Mouse (Mus musculus) neural tube, embryonic 12.5 days (tissue): ENCODE data around the gene Cyb5b. TPM values are rescaled to one million over a fixed set of nuclear protein-coding genes. Genes with fewer than 3 reads are reported as not detected.

Experiments used
- ATAC-seq: fragments of 200-750 bp; cut with Nextera tagmentation; 2 replicates; pipeline ENCODE4 v1.8.0; 2017; ENCODE audit warnings: low read depth, mild to moderate bottlenecking, moderate TSS enrichment, moderate library complexity; ENCODE audit not compliant: low FRiP score
- H3K27ac ChIP-seq: fragments of 300-500 bp; sonication (generic); 2 replicates; pipeline ENCODE4 v1.5.1; 2016
- H3K27me3 ChIP-seq: fragments of 300-500 bp; sonication (generic); replicated peaks from 2 replicates; pipeline ENCODE4 v1.6.1; 2016; ENCODE audit warnings: mild to moderate bottlenecking
- H3K36me3 ChIP-seq: fragments of 300-500 bp; sonication (generic); 2 replicates; pipeline ENCODE4 v1.6.1; 2016; ENCODE audit warnings: mild to moderate bottlenecking
- H3K4me1 ChIP-seq: fragments of 300-500 bp; sonication (generic); 2 replicates; pipeline ENCODE4 v1.6.1; 2016
- H3K4me2 ChIP-seq: fragments of 300-500 bp; sonication (generic); replicated peaks from 2 replicates; pipeline ENCODE4 v1.6.1; 2016; ENCODE audit warnings: mild to moderate bottlenecking
- H3K4me3 ChIP-seq: fragments of 300-500 bp; sonication (generic); 2 replicates; pipeline ENCODE4 v1.5.1; 2016
- H3K9ac ChIP-seq: fragments of 300-500 bp; sonication (generic); 2 replicates; pipeline ENCODE4 v1.6.1; 2016; ENCODE audit warnings: mild to moderate bottlenecking
- H3K9me3 ChIP-seq: fragments of 300-500 bp; sonication (generic); 2 replicates; pipeline ENCODE4 v1.6.1; 2016; ENCODE audit warnings: mild to moderate bottlenecking
- WGBS: fragments of 180-500 bp; shearing (Covaris S2); methylation state at CpG from one replicate; pipeline ENCODE4 v1.1.7; 2016; 5-methylcytosine and 5-hydroxymethylcytosine counted together
- polyA plus RNA-seq: library from polyadenylated mRNA; unstranded; fragments of >200 nt; fragmentation: Nextera tagmentation; extraction: Ambion mirVana; gene quantifications from 2 replicates; pipeline ENCODE4 v1.2.1, GENCODE M21; 2016

The Cyb5b gene
- polyA plus RNA-seq, 1 experiment from 2014 or later = 132 TPM

DNA sequence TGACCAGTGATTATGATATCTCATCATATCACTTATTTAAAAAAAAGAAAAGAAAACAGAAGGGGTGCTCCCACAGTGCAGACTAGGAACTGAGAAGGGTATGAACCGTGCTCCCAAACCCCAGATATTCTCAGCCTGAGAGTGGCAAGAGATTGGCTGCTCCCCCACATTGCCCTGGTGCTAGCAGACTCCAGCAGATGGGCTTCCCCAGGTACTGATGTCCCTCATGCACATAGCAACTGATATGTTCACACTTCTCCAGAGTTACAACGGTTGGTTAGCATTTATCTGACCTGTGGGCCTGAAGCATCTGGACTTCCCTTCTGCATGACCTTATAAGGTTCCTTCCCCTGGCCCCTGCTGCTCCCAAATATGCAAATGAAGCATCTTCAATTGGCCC lies 68.6 kb downstream of the Cyb5b start:
- H3K27me3 ChIP-seq = no peaks in the 10 kb centered on the region
- no peak for ATAC-seq
- no peaks in the 10 kb centered on the region for H3K36me3 ChIP-seq
- H3K4me2 ChIP-seq = no peak overlapping the region
- no peaks in the 10 kb centered on the region for H3K9me3 ChIP-seq
- no peak overlapping the region for H3K27ac ChIP-seq
- H3K4me3 ChIP-seq = no peak overlapping the region
- WGBS = 86% methylated on average over 2 of the region's 2 CpGs
- no peak overlapping the region for H3K9ac ChIP-seq
- no peaks in the 10 kb centered on the region; the same call in 1 of the 2 replicates for H3K4me1 ChIP-seq

DNA sequence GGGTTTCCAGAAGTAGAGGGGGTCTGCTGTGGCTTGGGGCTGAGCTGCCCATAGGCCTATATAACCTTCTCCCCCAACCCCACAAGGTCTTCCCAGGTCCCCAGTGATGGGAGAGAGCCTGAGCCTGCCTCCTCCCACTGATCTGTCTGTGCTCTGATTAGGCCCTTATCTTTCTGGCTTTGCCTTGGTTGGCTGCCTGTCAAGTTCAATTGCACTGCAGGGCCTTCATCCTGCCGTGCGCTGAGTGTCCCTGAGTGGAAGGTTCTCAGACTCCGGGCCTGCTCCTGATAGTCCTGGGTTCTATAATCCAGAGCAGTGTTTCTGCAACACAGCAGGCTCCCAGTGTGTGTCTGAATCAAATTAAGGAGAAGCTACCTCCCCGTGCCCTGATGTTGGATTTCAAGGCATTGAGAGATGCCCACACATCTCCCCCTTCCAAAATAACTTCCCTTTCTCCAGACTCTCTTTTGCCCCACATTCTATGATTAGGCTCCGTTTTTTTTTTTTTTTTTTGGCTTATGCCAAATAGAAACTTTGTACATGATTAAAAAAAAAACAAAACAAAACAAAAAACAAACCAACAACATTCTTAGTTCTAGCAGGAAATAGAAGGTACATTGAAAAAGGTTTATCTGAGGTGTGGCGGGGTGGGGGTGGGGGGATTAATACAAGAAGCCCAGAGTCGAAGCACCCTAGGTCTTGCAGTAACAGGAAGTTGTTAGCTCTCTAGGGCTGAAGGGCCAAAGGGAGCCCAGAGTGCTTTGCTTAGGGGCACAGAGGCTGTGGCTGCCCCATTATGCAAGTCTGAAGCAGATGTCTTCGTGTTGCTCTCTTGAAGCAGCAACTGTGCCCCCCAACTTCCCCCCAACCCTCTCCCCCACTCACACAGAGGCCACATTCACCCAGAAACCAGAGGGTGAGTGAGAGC lies 71.7 kb downstream of the Cyb5b start:
- WGBS = 62% methylated on average over 8 of the region's 8 CpGs
- no peaks in the 10 kb centered on the region for H3K36me3 ChIP-seq
- H3K27ac ChIP-seq = no peak overlapping the region
- no peak overlapping the region for H3K4me3 ChIP-seq
- H3K9ac ChIP-seq = no peak overlapping the region
- H3K4me1 ChIP-seq = peaks cover 4% of the 10 kb centered on the region; the same call in 1 of the 2 replicates
- H3K9me3 ChIP-seq = no peaks in the 10 kb centered on the region
- no peak overlapping the region for H3K4me2 ChIP-seq
- ATAC-seq = no peak
- no peaks in the 10 kb centered on the region for H3K27me3 ChIP-seq

DNA sequence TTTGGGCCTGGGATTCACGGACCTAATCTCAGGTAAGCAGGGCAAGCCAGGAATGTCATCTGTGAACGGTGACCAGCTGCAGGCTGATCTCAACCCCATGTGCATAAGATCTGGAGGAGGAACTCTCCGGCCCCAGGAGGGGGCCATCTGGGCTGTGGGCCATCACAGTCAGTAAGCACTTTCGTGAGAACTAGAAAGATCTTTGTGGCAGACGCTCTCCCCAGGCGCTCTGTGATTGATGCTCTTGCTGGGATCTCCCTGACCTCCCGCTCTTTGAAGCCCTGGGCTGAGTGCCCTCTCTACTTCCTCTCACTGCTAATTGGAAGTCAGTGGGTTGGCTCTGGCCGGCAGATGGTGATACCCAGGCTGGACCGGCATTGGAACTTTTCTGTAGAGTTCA lies 75.7 kb downstream of the Cyb5b start:
- H3K27ac ChIP-seq = no peak overlapping the region
- no peak overlapping the region for H3K4me3 ChIP-seq
- no peaks in the 10 kb centered on the region for H3K36me3 ChIP-seq
- no peak overlapping the region for H3K9ac ChIP-seq
- H3K4me1 ChIP-seq = peaks cover 4% of the 10 kb centered on the region; the same call in 1 of the 2 replicates
- no peaks in the 10 kb centered on the region for H3K27me3 ChIP-seq
- 26% methylated on average over 9 of the region's 9 CpGs for WGBS
- H3K4me2 ChIP-seq = no peak overlapping the region
- no peaks in the 10 kb centered on the region for H3K9me3 ChIP-seq
- no peak for ATAC-seq

DNA sequence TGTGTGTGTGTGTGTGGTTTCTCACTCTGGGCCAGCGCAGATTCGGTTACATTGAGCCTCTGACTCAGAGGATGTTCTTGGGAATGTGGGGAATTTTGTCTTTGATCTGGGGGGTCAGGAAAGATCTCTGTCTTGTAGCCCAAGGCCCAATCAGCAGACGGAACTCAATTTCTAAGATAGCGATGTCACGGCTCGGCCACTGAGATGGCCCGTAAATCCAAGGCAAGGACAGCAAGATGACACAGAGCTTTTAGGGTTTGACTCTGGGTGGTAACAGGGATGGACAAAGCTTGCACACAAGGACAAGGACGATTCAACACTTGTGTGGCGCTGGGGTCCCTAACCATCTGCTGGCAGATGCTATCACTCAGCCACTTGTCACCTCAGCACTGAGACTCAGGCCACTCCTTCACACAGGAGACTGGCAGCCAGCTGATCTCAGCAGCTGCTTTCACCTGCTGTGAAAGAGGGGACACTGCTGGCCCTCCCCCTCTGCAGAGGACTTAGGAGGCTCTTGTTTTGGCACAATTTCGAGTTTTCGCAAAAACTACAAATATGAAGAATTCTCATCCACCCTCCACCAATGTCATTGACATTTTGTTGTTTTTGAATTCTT lies 76.7 kb downstream of the Cyb5b start:
- ATAC-seq = no peak
- no peaks in the 10 kb centered on the region for H3K27me3 ChIP-seq
- no peaks in the 10 kb centered on the region for H3K36me3 ChIP-seq
- H3K9ac ChIP-seq = no peak overlapping the region
- WGBS = 49% methylated on average over 11 of the region's 11 CpGs
- H3K27ac ChIP-seq = no peak overlapping the region
- H3K4me1 ChIP-seq = peaks cover 4% of the 10 kb centered on the region; the same call in 1 of the 2 replicates
- no peak overlapping the region for H3K4me3 ChIP-seq
- H3K4me2 ChIP-seq = no peak overlapping the region
- no peaks in the 10 kb centered on the region for H3K9me3 ChIP-seq

DNA sequence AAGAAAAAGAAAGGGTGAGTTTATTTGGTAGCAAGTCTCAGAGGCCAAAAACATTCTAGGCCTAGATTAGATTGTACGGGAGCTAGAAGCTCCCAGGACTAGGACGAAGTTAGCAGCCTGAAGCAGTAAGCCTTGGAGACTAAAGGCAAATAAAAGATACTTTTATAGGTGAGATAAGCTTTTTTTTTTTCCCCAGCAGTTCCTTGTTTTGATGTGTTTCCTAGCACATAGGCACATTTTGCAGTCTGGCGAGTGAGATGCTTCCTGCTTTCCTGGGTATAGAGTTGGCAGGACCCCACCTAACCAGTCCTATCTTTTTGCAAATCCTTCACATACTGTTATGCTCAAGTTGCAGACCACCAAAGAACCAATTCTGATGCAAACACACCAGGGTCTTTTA lies 82.8 kb downstream of the Cyb5b start:
- no peaks in the 10 kb centered on the region for H3K4me1 ChIP-seq
- H3K9ac ChIP-seq = no peak overlapping the region
- no peaks in the 10 kb centered on the region for H3K27me3 ChIP-seq
- no peak overlapping the region for H3K4me3 ChIP-seq
- no peak overlapping the region for H3K27ac ChIP-seq
- H3K36me3 ChIP-seq = no peaks in the 10 kb centered on the region
- 93% methylated on average over 3 of the region's 3 CpGs for WGBS
- ATAC-seq = no peak
- no peaks in the 10 kb centered on the region for H3K9me3 ChIP-seq
- H3K4me2 ChIP-seq = no peak overlapping the region

DNA sequence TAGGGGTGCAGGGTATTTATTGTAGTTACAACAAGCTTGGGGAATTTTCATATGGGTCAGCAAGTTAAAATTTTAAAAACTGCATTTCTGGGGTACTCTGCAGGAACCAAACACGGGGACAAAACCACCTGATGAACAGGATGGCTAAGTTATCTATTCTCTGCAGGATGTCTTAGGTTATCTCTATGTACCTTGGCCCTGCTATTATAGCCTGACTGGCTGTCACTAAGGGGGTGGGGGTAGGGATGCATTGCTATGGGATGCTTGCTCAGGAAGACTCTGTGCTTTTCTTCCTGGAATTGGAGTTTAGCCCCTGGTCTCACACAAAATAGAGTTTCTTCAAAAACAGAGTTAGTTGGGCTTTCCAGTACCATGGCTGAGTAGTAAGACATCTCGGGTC lies 83.3 kb downstream of the Cyb5b start:
- Histone ChIP-seq H3K4me2 (no peak overlapping the region), H3K4me1 (no peaks in the 10 kb centered on the region), H3K4me3 (no peak overlapping the region), H3K9ac (no peak overlapping the region), H3K36me3 (no peaks in the 10 kb centered on the region), H3K27ac (no peak overlapping the region), H3K27me3 (no peaks in the 10 kb centered on the region), H3K9me3 (no peaks in the 10 kb centered on the region)
- no peak for ATAC-seq
- 83% methylated on average over 2 of the region's 2 CpGs for WGBS

Other genes starting within 250 kb of the Cyb5b start
- gene Sntb2, start 214.9 kb upstream of the Cyb5b start, polyA plus RNA-seq = 9.6 TPM in 2 replicates
- 107 and 109 TPM in 2 replicates for gene Vps4a, start 119.4 kb upstream of the Cyb5b start, polyA plus RNA-seq
- 43.0 and 43.9 TPM in 2 replicates for gene Pdf, start 102.0 kb upstream of the Cyb5b start, polyA plus RNA-seq
- 47.1 and 51.3 TPM in 2 replicates for gene Cog8, start 94.0 kb upstream of the Cyb5b start, polyA plus RNA-seq
- gene Nip7, start 93.8 kb upstream of the Cyb5b start, polyA plus RNA-seq = 67.4 and 75.7 TPM in 2 replicates
- gene Tmed6, start 85.0 kb upstream of the Cyb5b start, polyA plus RNA-seq = not detected in 2 replicates
- 20.6 and 21.3 TPM in 2 replicates for gene Terf2, start 54.1 kb upstream of the Cyb5b start, polyA plus RNA-seq
- gene Nfat5, start 142.8 kb downstream of the Cyb5b start, polyA plus RNA-seq = 15.2 and 15.7 TPM in 2 replicates